In the genomic region with DNA sequence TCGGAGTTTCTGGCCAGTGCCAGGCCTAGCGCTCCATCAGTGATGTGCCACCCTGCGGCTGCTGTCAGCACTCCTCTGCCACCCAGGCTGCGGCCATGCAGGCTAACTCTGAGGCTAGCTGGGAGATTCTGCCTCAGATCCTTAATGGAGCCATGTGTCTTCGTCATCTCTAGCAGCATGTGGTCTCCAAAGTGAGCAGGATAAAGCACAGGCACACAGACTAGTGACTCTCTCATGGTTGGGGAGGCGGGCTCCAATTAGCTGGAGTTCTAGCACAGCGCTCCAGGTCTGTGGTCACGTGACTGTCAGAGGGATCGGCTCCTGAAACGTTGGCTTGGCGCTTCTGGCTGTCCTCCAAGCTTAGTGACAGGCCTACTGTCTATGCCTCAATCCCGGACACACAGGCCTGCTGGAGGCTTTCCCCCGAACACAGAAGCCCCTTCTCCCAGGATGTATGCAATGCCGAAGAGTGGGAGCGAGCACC, we compare ENCODE assay signal across 8 mouse cellular contexts.
A peak's percentile ranks its signal among the peaks of the same experiment; 100 is the strongest.
DNase-seq lines count a peak whose midpoint lies in the region; ATAC-seq and TF ChIP-seq lines count a peak whose summit lies in the region.

No protein-coding gene starts in this region.

- DNase-seq in MN1 (ENCODE audit: low spot score), result peak; percentile 71
- DNase-seq in limb, embryonic 11.5 days (ENCODE audit: low spot score), result no peak
- no peak for DNase-seq in ovary, postnatal 14 days (ENCODE audit: low spot score)
- no peak for DNase-seq in right cerebral cortex, postnatal 25 days
- no peak for DNase-seq in adrenal gland, adult 2 months
- DNase-seq in spleen, postnatal 36 days (ENCODE audit: low spot score in 2 of 2), result no peak

- peak; percentile 85 for ATAC-seq in forebrain, embryonic 13.5 days
- ATAC-seq in limb, embryonic 11.5 days (ENCODE audit: insufficient number of reproducible peaks, low FRiP score, low TSS enrichment, low read depth), result no peak

- peaks cover 29% of the 10 kb centered on the region for H3K36me3 ChIP-seq in E14TG2a.4 (ENCODE audit: insufficient read depth, low read length)
- H3K36me3 ChIP-seq in forebrain, embryonic 13.5 days (ENCODE audit: poor library complexity, severe bottlenecking), result peaks cover 5% of the 10 kb centered on the region; the same call in 1 of the 2 replicates
- H3K36me3 ChIP-seq in limb, embryonic 11.5 days (ENCODE audit: control insufficient read depth, insufficient read depth, low read length), result no peaks in the 10 kb centered on the region

- H3K9ac ChIP-seq in forebrain, embryonic 13.5 days, result no peak overlapping the region
- no peak overlapping the region for H3K9ac ChIP-seq in limb, embryonic 11.5 days (ENCODE audit: low read length)

- TF ChIP-seq CTCF in E14TG2a.4 (conservative IDR thresholded peaks at IDR 0.05; ENCODE audit: low read length), result no peak

- no peak overlapping the region for H3K4me2 ChIP-seq in forebrain, embryonic 13.5 days
- H3K4me2 ChIP-seq in limb, embryonic 11.5 days (ENCODE audit: low read depth, severe bottlenecking), result no peak overlapping the region

- WGBS in forebrain, embryonic 13.5 days, result 51% methylated on average over 15 of the region's 15 CpGs
- WGBS in limb, embryonic 11.5 days, result 62% methylated on average over 15 of the region's 15 CpGs

- peaks cover 99% of the 10 kb centered on the region for H3K4me1 ChIP-seq in E14TG2a.4 (replicated peaks; ENCODE audit: low read depth, low read length)
- H3K4me1 ChIP-seq in forebrain, embryonic 13.5 days, result peaks cover 54% of the 10 kb centered on the region
- H3K4me1 ChIP-seq in limb, embryonic 11.5 days (ENCODE audit: control insufficient read depth, insufficient read depth, low read length), result peaks cover 26% of the 10 kb centered on the region

- H3K27ac ChIP-seq in forebrain, embryonic 13.5 days, result peak overlapping the region; percentile 32; the same call in 1 of the 2 replicates
- H3K27ac ChIP-seq in limb, embryonic 11.5 days (replicated peaks; ENCODE audit: low read depth, low read length), result 0 out of 2 replicates have a peak overlapping the region, but pooled peaks have one; percentile 26

- no peaks in the 10 kb centered on the region for H3K9me3 ChIP-seq in E14TG2a.4 (ENCODE audit: low read length)
- no peaks in the 10 kb centered on the region for H3K9me3 ChIP-seq in forebrain, embryonic 13.5 days (replicated peaks)
- H3K9me3 ChIP-seq in limb, embryonic 11.5 days (ENCODE audit: control insufficient read depth, low read length), result no peaks in the 10 kb centered on the region

- no peaks in the 10 kb centered on the region for H3K27me3 ChIP-seq in E14TG2a.4 (ENCODE audit: insufficient read depth, low read length)
- no peaks in the 10 kb centered on the region for H3K27me3 ChIP-seq in forebrain, embryonic 13.5 days
- no peaks in the 10 kb centered on the region for H3K27me3 ChIP-seq in limb, embryonic 11.5 days (ENCODE audit: control insufficient read depth, insufficient read depth, low read length)

- peak overlapping the region; percentile 65 for H3K4me3 ChIP-seq in E14TG2a.4 (replicated peaks; ENCODE audit: low read length)
- H3K4me3 ChIP-seq in forebrain, embryonic 13.5 days, result no peak overlapping the region
- H3K4me3 ChIP-seq in limb, embryonic 11.5 days (ENCODE audit: low read depth, low read length), result no peak overlapping the region
